Mouse (Mus musculus): ENCODE measurements around the gene Bloc1s5. TPM values are rescaled to one million over a fixed set of nuclear protein-coding genes. Genes with fewer than 3 reads are reported as not detected.
"Not testable (repeated sequence)": the region's sequence is repeated elsewhere in the genome, so short reads cannot be mapped to it uniquely, and the experiment has no call there.

Gene Bloc1s5
- total RNA-seq, 4 experiments from 2014 or later = 6.0 to 7.3 (median 6.5) TPM

- not testable (repeated sequence) for DNase-seq (ENCODE audit: low spot score in 2 of 2)
These were observed 16.8 kb downstream of the Bloc1s5 start for GRCm38 (mm10) chr13:38618001-38618630.

GRCm38 (mm10) chr13:38616887-38617286, 18.0 kb downstream of the Bloc1s5 start:
- no peak for DNase-seq (ENCODE audit: low spot score in 2 of 2)

- DNase-seq (ENCODE audit: low spot score in 2 of 2) = no peak
These were observed 19.3 kb downstream of the Bloc1s5 start for GRCm38 (mm10) chr13:38615656-38616055.

GRCm38 (mm10) chr13:38614298-38614697, 20.6 kb downstream of the Bloc1s5 start:
- DNase-seq (ENCODE audit: low spot score in 2 of 2) = no peak

- no peak for DNase-seq (ENCODE audit: low spot score in 2 of 2)
These were observed 21.3 kb downstream of the Bloc1s5 start for GRCm38 (mm10) chr13:38613583-38613982.

- DNase-seq (ENCODE audit: low spot score in 2 of 2) = no peak
These were observed 22.3 kb downstream of the Bloc1s5 start for GRCm38 (mm10) chr13:38612608-38613007.

GRCm38 (mm10) chr13:38612179-38612578, 22.7 kb downstream of the Bloc1s5 start:
- DNase-seq (ENCODE audit: low spot score in 2 of 2) = no peak

GRCm38 (mm10) chr13:38610336-38610735, 24.6 kb downstream of the Bloc1s5 start:
- DNase-seq (ENCODE audit: low spot score in 2 of 2) = no peak

- DNase-seq (ENCODE audit: low spot score in 2 of 2) = no peak
These were observed 27.8 kb downstream of the Bloc1s5 start for GRCm38 (mm10) chr13:38607130-38607529.

GRCm38 (mm10) chr13:38605353-38605752, 29.6 kb downstream of the Bloc1s5 start:
- peak in 1 of 2 experiments; percentile 12 for DNase-seq (ENCODE audit: low spot score in 2 of 2)

GRCm38 (mm10) chr13:38602966-38603365, 31.9 kb downstream of the Bloc1s5 start:
- no peak for DNase-seq (ENCODE audit: low spot score in 2 of 2)

GRCm38 (mm10) chr13:38602243-38602832, 32.6 kb downstream of the Bloc1s5 start:
- DNase-seq (ENCODE audit: low spot score in 2 of 2) = no peak

- DNase-seq (ENCODE audit: low spot score in 2 of 2) = no peak
These were observed 34.1 kb downstream of the Bloc1s5 start for GRCm38 (mm10) chr13:38600811-38601210.

- DNase-seq (ENCODE audit: low spot score in 2 of 2) = no peak
These were observed 37.8 kb downstream of the Bloc1s5 start for GRCm38 (mm10) chr13:38597076-38597475.

GRCm38 (mm10) chr13:38596461-38596860, 38.4 kb downstream of the Bloc1s5 start:
- no peak for DNase-seq (ENCODE audit: low spot score in 2 of 2)

- no peak for DNase-seq (ENCODE audit: low spot score in 2 of 2)
These were observed 41.8 kb downstream of the Bloc1s5 start for GRCm38 (mm10) chr13:38593114-38593513.

- DNase-seq (ENCODE audit: low spot score in 2 of 2) = no peak
These were observed 47.6 kb downstream of the Bloc1s5 start for GRCm38 (mm10) chr13:38587350-38587749.

- no peak for DNase-seq (ENCODE audit: low spot score in 2 of 2)
These were observed 48.5 kb downstream of the Bloc1s5 start for GRCm38 (mm10) chr13:38586451-38586850.

GRCm38 (mm10) chr13:38582768-38583167, 52.1 kb downstream of the Bloc1s5 start:
- DNase-seq (ENCODE audit: low spot score in 2 of 2) = no peak

- peak; percentile 23 to 47 for DNase-seq (ENCODE audit: low spot score in 2 of 2)
These were observed 54.1 kb downstream of the Bloc1s5 start for GRCm38 (mm10) chr13:38580601-38581457.

GRCm38 (mm10) chr13:38579971-38580600, 54.8 kb downstream of the Bloc1s5 start:
- DNase-seq (ENCODE audit: low spot score in 2 of 2) = no peak

GRCm38 (mm10) chr13:38574668-38575067, 60.2 kb downstream of the Bloc1s5 start:
- DNase-seq (ENCODE audit: low spot score in 2 of 2) = no peak

Measured in gastrocnemius, adult 8-10 months (tissue).